Mouse (Mus musculus): ENCODE measurements at regions not wholly inside any gene's neighbourhood (a gene's known extent, or its start where the extent isn't known, plus 50 kb on each side); places are given as distances from the start of the nearest gene placed in this dataset.

DNA sequence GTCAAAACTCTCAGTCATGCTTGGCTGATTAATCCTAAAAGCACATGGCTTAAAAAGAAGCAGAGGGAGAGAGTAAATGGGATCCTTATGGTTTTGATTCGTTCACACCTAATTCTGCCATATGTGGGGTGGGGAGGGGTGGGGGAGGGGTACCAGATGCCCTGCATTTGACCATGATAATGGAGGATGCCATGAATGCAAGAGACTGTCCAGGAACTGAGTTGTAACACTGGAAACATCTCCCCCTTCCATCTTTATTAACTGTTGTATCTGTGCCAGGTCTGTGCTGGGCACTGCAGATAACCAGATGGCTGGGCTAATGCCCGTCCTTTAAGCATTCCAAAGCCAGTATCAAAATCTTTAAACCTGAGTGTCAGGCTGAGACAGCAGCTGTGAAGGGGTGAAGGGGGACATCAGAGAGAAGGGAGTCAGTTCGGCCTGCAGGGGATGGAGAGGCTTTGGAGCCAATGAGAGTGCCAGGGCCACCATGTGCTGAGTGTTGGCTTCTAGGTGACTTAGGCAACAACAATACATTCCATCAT, 169.0 kb upstream of the Usp24 start:
- TF ChIP-seq POLR2A (IDR thresholded peaks at IDR 0.05; ENCODE audit: insufficient read depth, low read depth, low read length) (no peak), CTCF (IDR thresholded peaks at IDR 0.05) (no peak)
